Mouse (Mus musculus): Measurements from ENCODE around the gene Gm10563. TPM values are rescaled to one million over a fixed set of nuclear protein-coding genes. Genes with fewer than 3 reads are reported as not detected.
A peak's percentile ranks its signal among the peaks of the same experiment; 100 is the strongest.

Gm10563 gene
- polyA plus RNA-seq, 1 experiment from 2014 or later = not detected

- Histone ChIP-seq H3K27ac (no peak overlapping the region), H3K4me3 (replicated peaks) (peak overlapping the region; percentile 91), H3K36me3 (no peaks in the 10 kb centered on the region), H3K27me3 (no peaks in the 10 kb centered on the region), H3K9ac (peak overlapping the region; percentile 11), H3K9me3 (replicated peaks) (no peaks in the 10 kb centered on the region), H3K4me2 (peak overlapping the region; percentile 93), H3K4me1 (replicated peaks) (peaks cover 14% of the 10 kb centered on the region)
- DNase-seq (no peak), ATAC-seq (ENCODE audit: low read depth) (no peak)
- 4% methylated on average over 8 of the region's 8 CpGs for WGBS (ENCODE audit: insufficient replicate concordance)
These were observed 24.4 kb upstream of the Gm10563 start for GRCm38 (mm10) chr4:155669598-155670075.

- H3K36me3 ChIP-seq = no peaks in the 10 kb centered on the region
- peaks cover 14% of the 10 kb centered on the region for H3K4me1 ChIP-seq (replicated peaks)
- under 1% methylated on average over 73 of the region's 73 CpGs for WGBS (ENCODE audit: insufficient replicate concordance)
- H3K9me3 ChIP-seq (replicated peaks) = no peaks in the 10 kb centered on the region
- peak; percentile 98 for ATAC-seq (ENCODE audit: low read depth)
- no peak within 1 kb of the TSS for H3K27ac ChIP-seq
- no peaks in the 10 kb centered on the region for H3K27me3 ChIP-seq
- peak; percentile 95 for DNase-seq
- H3K9ac ChIP-seq = peak within 1 kb of the TSS; percentile 85
- peak within 1 kb of the TSS; percentile 93 for H3K4me2 ChIP-seq
- peak within 1 kb of the TSS; percentile 91 for H3K4me3 ChIP-seq (replicated peaks)
These were observed 23.7 kb upstream of the Gm10563 start, which contains the start of gene Mib2 for GRCm38 (mm10) chr4:155668689-155669597. TSS of gene Mib2 (minus strand) at chr4:155669198.

- Histone ChIP-seq H3K4me3 (replicated peaks) (no peak overlapping the region), H3K4me2 (no peak overlapping the region), H3K4me1 (replicated peaks) (peaks cover 18% of the 10 kb centered on the region), H3K9me3 (replicated peaks) (no peaks in the 10 kb centered on the region), H3K9ac (no peak overlapping the region), H3K27ac (no peak overlapping the region), H3K36me3 (no peaks in the 10 kb centered on the region), H3K27me3 (no peaks in the 10 kb centered on the region)
- DNase-seq (no peak), ATAC-seq (ENCODE audit: low read depth) (no peak)
These were observed 21.7 kb upstream of the Gm10563 start for GRCm38 (mm10) chr4:155666903-155667302.

- ATAC-seq (ENCODE audit: low read depth) (0 out of 2 replicates have a peak, but pooled peaks have one; percentile 9), DNase-seq (no peak)
- 80% methylated on average over 12 of the region's 12 CpGs for WGBS (ENCODE audit: insufficient replicate concordance)
These were observed 15.4 kb upstream of the Gm10563 start for GRCm38 (mm10) chr4:155660641-155661040.

GRCm38 (mm10) chr4:155658961-155659360, 13.8 kb upstream of the Gm10563 start:
- Histone ChIP-seq H3K36me3 (no peaks in the 10 kb centered on the region), H3K9me3 (replicated peaks) (no peaks in the 10 kb centered on the region), H3K4me2 (no peak overlapping the region), H3K4me1 (replicated peaks) (peaks cover 19% of the 10 kb centered on the region), H3K4me3 (replicated peaks) (no peak overlapping the region), H3K9ac (no peak overlapping the region), H3K27ac (no peak overlapping the region), H3K27me3 (peaks cover 23% of the 10 kb centered on the region)
- DNase-seq (no peak), ATAC-seq (ENCODE audit: low read depth) (no peak)
- 87% methylated on average over 10 of the region's 10 CpGs for WGBS (ENCODE audit: insufficient replicate concordance)

More at GRCm38 (mm10) chr4:155660641-155661040, 15.4 kb upstream of the Gm10563 start:
- no peak overlapping the region for H3K9ac ChIP-seq
- no peak overlapping the region for H3K27ac ChIP-seq
- H3K4me2 ChIP-seq = no peak overlapping the region
- no peaks in the 10 kb centered on the region for H3K36me3 ChIP-seq
- H3K4me1 ChIP-seq (replicated peaks) = peaks cover 4% of the 10 kb centered on the region; the same call in 1 of the 2 replicates
- H3K27me3 ChIP-seq = peaks cover 6% of the 10 kb centered on the region
- no peaks in the 10 kb centered on the region for H3K9me3 ChIP-seq (replicated peaks)
- no peak overlapping the region for H3K4me3 ChIP-seq (replicated peaks)

GRCm38 (mm10) chr4:155656214-155656751, 11.1 kb upstream of the Gm10563 start:
- peaks cover 35% of the 10 kb centered on the region for H3K4me1 ChIP-seq (replicated peaks)
- H3K27me3 ChIP-seq = peaks cover 50% of the 10 kb centered on the region
- DNase-seq = no peak
- WGBS (ENCODE audit: insufficient replicate concordance) = 81% methylated on average over 13 of the region's 13 CpGs
- H3K9me3 ChIP-seq (replicated peaks) = no peaks in the 10 kb centered on the region
- H3K36me3 ChIP-seq = peaks cover 2% of the 10 kb centered on the region
- no peak overlapping the region for H3K4me3 ChIP-seq (replicated peaks)
- no peak overlapping the region for H3K4me2 ChIP-seq
- H3K27ac ChIP-seq = no peak overlapping the region
- ATAC-seq (ENCODE audit: low read depth) = no peak
- no peak overlapping the region for H3K9ac ChIP-seq

- peaks cover 61% of the 10 kb centered on the region for H3K27me3 ChIP-seq
- H3K4me3 ChIP-seq (replicated peaks) = peak overlapping the region; percentile 47
- no peak overlapping the region for H3K27ac ChIP-seq
- WGBS (ENCODE audit: insufficient replicate concordance) = 4% methylated on average over 52 of the region's 52 CpGs
- peaks cover 18% of the 10 kb centered on the region for H3K36me3 ChIP-seq
- H3K4me2 ChIP-seq = peak overlapping the region; percentile 69
- no peak for DNase-seq
- H3K4me1 ChIP-seq (replicated peaks) = peaks cover 35% of the 10 kb centered on the region
- H3K9me3 ChIP-seq (replicated peaks) = no peaks in the 10 kb centered on the region
- peak; percentile 24 for ATAC-seq (ENCODE audit: low read depth)
- H3K9ac ChIP-seq = peak overlapping the region; percentile 22
These were observed 9.5 kb upstream of the Gm10563 start for GRCm38 (mm10) chr4:155654456-155655298.

GRCm38 (mm10) chr4:155654183-155654455, 8.9 kb upstream of the Gm10563 start:
- H3K9ac ChIP-seq = no peak overlapping the region
- H3K4me1 ChIP-seq (replicated peaks) = peaks cover 35% of the 10 kb centered on the region
- H3K36me3 ChIP-seq = peaks cover 24% of the 10 kb centered on the region
- H3K4me3 ChIP-seq (replicated peaks) = peak overlapping the region; percentile 47
- DNase-seq (no peak), ATAC-seq (ENCODE audit: low read depth) (no peak)
- peaks cover 61% of the 10 kb centered on the region for H3K27me3 ChIP-seq
- 3% methylated on average over 6 of the region's 6 CpGs for WGBS (ENCODE audit: insufficient replicate concordance)
- peak overlapping the region; percentile 69 for H3K4me2 ChIP-seq
- no peaks in the 10 kb centered on the region for H3K9me3 ChIP-seq (replicated peaks)
- no peak overlapping the region for H3K27ac ChIP-seq

GRCm38 (mm10) chr4:155653451-155654182, 8.4 kb upstream of the Gm10563 start:
- Histone ChIP-seq H3K27me3 (peaks cover 61% of the 10 kb centered on the region), H3K27ac (no peak overlapping the region), H3K9me3 (replicated peaks) (no peaks in the 10 kb centered on the region), H3K4me3 (replicated peaks) (peak overlapping the region; percentile 47), H3K9ac (no peak overlapping the region; the same call in 1 of the 2 replicates), H3K4me2 (peak overlapping the region; percentile 69), H3K4me1 (replicated peaks) (peaks cover 35% of the 10 kb centered on the region), H3K36me3 (peaks cover 29% of the 10 kb centered on the region)
- no peak for ATAC-seq (ENCODE audit: low read depth)
- 5% methylated on average over 31 of the region's 31 CpGs for WGBS (ENCODE audit: insufficient replicate concordance)
- no peak for DNase-seq

GRCm38 (mm10) chr4:155653086-155653450, 7.9 kb upstream of the Gm10563 start, which contains the start of gene Mmp23:
TSS of gene Mmp23 (minus strand) at chr4:155653384.
- no peak for DNase-seq
- Histone ChIP-seq H3K9me3 (replicated peaks) (no peaks in the 10 kb centered on the region), H3K4me2 (peak within 1 kb of the TSS; percentile 69), H3K27ac (no peak within 1 kb of the TSS), H3K4me3 (replicated peaks) (peak within 1 kb of the TSS; percentile 47), H3K4me1 (replicated peaks) (peaks cover 35% of the 10 kb centered on the region), H3K9ac (peak within 1 kb of the TSS; percentile 29; the same call in 1 of the 2 replicates), H3K36me3 (peaks cover 34% of the 10 kb centered on the region), H3K27me3 (peaks cover 61% of the 10 kb centered on the region)
- 2% methylated on average over 33 of the region's 33 CpGs for WGBS (ENCODE audit: insufficient replicate concordance)
- no peak; the same call in 1 of the 2 replicates for ATAC-seq (ENCODE audit: low read depth)
